Mouse (Mus musculus): ENCODE measurements around the gene Rad23b.

Gene Rad23b

GRCm38 (mm10) chr4:55354038-55354437 is 4.2 kb downstream of the Rad23b start:
- DNase-seq (ENCODE audit: extremely low read depth, low read depth) = no peak

- DNase-seq (ENCODE audit: extremely low read depth, low read depth) = no peak
Measured at GRCm38 (mm10) chr4:55355845-55356244, 6.0 kb downstream of the Rad23b start.

DNA sequence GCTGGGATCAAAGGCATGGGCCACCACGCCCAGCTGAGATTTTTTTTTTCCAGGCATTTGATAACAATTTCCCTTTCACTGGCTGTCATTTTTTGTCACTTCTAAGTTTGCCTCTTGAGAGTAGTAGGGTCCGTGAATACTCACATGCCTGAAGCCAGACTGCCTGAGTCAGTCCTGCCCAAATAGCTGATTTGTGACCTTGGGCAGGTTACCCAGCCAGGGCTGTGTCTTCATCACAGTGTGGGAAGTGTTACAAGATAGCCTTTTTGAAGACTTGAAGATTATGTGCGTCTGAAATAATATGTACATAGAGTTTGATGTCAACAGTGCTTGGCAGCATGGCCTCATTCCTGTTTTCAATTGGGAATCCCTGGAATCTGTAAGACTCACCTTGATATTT is 6.9 kb downstream of the Rad23b start:
- no peak for DNase-seq (ENCODE audit: extremely low read depth, low read depth)

DNA sequence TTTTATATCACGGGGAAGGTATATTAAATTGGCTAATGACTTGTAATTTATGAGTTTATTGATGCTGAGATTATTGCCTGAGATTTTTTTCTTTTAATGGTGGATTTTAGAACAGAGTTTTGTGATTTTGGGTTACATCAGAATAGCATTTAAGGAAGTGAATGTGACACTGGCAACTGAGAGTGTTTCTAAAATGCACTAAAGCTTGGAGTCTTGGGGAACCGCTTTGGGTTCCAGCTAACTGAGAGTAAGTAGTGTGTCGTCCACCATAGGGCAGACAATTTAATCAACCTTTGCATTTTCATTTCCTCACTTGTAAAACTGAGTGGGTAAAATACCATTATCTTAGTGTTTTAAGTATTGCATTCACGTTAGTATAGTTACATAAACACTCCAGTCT is 14.0 kb downstream of the Rad23b start:
- DNase-seq (ENCODE audit: extremely low read depth, low read depth) = no peak

DNA sequence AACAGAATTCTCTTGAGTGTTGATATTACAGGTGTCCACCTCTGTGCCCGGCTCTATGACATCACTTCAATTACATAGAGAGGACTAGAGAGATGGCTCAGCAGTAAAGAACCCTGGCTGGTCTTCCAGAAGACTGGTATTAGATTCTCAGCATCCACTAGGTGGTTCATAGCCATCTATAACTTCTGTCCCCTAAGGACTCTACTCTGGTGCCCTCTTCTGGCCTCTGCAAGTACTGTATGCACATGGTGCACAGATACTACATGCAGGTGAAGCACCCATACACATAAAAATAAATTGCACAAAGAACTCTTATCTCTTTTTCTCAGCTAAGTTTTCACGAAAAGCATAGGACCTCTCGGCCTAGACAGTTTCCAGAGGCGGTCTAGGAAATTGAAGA is 14.5 kb downstream of the Rad23b start:
- no peak for DNase-seq (ENCODE audit: extremely low read depth, low read depth)

DNA sequence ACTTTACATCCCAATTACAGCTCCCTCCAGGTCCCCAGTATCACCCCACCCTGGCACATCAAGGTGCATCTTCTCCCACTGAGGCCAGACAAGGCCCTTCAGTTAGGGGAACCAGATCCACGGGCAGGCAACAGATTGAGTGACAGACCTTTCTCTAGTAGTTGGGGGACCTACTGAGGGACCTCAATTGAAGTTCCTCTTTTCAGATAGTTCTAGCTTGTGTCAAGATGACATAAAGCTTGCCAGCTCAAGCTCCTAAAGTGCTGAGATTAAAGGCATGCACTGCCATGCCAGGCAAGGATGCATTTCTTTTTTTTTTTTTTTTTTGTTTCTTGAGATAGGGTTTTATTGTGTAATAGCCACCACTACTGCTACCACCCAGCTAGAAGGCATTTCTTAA is 16.2 kb downstream of the Rad23b start:
- DNase-seq (ENCODE audit: extremely low read depth, low read depth) = peak; percentile 58

GRCm38 (mm10) chr4:55370127-55370526 is 20.3 kb downstream of the Rad23b start:
- no peak for DNase-seq (ENCODE audit: extremely low read depth, low read depth)

DNA sequence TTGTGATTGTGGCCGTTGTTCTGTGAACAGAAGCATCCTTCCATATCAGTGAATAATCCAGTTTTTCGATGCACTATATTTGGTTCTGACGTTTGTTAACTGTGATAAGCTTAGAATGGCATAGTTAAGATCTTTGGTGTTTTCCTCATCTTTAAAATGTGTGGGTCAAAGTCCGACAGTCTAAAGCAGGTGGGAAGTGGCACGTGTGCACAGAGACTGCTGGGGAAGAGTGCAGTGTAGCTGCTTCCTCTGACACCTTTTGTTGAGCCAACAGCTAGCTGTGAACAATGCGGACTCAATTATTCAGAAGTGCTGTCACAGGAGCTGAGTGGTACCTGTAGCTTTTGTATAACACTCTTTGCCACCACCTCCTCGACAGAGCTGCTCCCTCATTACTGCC is 21.5 kb downstream of the Rad23b start:
- no peak for DNase-seq (ENCODE audit: extremely low read depth, low read depth)

DNA sequence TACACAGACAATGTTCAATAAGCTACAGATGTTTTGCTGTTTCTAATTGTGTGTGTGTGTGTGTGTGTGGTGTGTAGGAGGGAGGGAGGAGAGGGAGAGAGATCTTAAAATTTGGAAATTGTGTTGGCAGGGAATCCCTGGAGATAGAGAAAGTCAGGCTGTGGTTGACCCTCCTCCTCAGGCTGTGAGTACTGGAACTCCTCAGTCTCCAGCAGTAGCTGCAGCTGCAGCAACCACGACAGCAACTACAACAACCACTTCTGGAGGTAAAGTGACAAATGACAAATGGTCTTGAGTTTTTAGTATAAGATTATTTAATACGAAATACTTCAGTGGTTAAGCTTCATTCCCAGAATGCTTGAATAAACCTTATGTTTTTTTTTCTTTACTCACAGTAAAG is 32.5 kb downstream of the Rad23b start:
- DNase-seq (ENCODE audit: extremely low read depth, low read depth) = no peak

GRCm38 (mm10) chr4:55386768-55387167 is 36.9 kb downstream of the Rad23b start:
- no peak for DNase-seq (ENCODE audit: extremely low read depth, low read depth)

DNA sequence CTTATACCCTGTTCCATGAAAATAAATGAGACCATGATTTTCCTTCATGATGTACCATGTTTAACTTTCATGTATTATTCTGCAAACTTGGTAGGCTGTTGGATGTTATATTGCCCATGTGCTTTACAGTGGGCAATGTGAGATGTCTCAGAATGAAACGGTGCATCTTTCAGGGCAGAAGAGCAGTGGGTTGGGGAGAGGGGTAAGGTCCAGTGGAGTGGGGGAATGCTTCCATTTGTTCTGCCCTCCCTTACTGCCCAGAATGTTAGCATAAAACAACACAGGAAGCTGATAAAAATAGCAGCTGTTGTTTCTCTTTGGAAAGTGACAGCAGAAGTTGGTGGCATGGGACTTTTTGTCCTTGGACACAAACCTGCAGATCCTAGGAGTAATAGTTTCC is 41.6 kb downstream of the Rad23b start:
- no peak for DNase-seq (ENCODE audit: extremely low read depth, low read depth)

GRCm38 (mm10) chr4:55392445-55392844 is 42.6 kb downstream of the Rad23b start:
- no peak for DNase-seq (ENCODE audit: extremely low read depth, low read depth)

DNA sequence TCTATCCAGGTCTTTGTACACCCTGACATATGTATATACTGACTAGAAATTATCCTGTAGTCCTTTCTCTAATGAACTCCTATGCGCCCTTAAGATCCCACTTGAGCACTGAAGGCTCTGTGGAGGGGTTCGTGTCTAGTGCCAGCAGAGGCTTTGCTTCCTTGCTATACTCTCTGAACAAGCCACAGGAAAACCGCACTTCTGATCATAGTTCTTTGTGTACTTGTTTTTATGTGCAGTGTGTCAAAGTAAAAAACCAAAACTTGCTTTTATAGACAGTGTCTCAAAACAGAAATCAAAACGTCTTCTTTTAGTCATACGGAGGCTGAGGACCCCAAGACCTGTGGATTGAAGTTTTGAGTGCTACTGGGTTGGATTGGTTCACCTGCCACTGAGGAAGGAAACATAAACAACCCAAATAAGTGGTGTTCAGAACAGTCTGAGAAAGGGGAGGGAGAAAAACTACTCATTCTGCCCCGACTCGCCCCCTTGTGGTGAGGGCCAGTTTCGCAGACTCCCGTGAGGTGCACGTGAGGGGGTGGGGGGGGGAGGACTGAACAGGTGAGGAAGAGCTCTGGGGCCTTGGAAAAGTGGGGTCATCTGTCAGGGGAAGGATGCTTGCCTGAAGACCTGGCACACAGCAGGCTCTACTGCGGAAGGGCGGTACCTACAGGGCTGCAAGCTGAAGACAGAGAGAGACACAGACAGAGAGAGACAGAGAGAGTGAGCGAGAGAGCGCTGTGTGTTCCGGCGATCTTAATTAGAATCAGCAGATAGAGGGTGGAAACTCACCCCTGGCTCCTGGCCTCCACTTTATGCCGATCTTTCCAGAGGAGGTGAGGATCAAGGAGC is 48.3 kb downstream of the Rad23b start:
- no peak for DNase-seq (ENCODE audit: extremely low read depth, low read depth)

- no peak for DNase-seq (ENCODE audit: extremely low read depth, low read depth)
Measured at GRCm38 (mm10) chr4:55398901-55399300, 49.1 kb downstream of the Rad23b start.

DNA sequence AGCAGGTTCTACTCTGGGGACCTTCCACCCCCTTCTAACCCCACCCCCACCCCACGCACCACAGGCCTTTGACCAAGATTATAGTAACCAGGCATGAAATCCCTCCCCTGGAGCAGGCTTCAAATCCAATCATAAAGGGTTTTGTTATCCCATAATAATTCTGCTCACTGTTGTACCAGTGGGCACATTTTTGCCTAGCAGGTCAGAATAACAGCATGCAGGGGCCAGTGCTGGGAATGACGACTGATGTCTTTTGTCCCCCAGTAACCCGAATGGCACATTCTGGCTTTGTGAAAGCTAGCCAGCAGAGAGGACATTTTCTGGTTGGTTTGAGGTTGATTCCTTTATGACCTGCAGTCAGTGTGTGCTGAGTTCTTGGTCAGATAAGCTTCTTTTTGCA is 55.5 kb downstream of the Rad23b start:
- no peak for DNase-seq (ENCODE audit: extremely low read depth, low read depth)

DNA sequence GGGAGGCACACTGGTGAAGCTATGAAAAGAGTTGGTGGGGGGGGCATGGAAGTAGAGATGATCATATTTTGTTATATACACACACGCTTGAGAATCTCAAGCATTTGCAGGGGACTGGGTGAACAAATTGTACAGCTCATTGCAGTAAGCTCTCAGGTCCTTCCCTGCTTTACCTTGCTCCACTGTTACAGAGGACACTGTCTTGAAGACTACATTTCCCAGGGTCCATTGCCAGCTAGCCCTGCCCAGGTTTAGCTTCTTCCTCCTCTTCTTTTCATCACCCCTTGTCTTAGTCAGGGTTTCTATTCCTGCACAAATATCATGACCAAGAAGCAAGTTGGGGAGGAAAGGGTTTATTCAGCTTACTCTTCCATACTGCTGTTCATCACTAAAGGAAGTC is 56.7 kb downstream of the Rad23b start:
- no peak for DNase-seq (ENCODE audit: extremely low read depth, low read depth)

GRCm38 (mm10) chr4:55408081-55408480 is 58.2 kb downstream of the Rad23b start:
- no peak for DNase-seq (ENCODE audit: extremely low read depth, low read depth)

- no peak for DNase-seq (ENCODE audit: extremely low read depth, low read depth)
Measured at GRCm38 (mm10) chr4:55409025-55409424, 59.2 kb downstream of the Rad23b start.

- peak; percentile 62 for DNase-seq (ENCODE audit: extremely low read depth, low read depth)
Measured at GRCm38 (mm10) chr4:55409578-55410224, 59.9 kb downstream of the Rad23b start.

GRCm38 (mm10) chr4:55415864-55416263 is 66.0 kb downstream of the Rad23b start:
- DNase-seq (ENCODE audit: extremely low read depth, low read depth) = no peak

DNA sequence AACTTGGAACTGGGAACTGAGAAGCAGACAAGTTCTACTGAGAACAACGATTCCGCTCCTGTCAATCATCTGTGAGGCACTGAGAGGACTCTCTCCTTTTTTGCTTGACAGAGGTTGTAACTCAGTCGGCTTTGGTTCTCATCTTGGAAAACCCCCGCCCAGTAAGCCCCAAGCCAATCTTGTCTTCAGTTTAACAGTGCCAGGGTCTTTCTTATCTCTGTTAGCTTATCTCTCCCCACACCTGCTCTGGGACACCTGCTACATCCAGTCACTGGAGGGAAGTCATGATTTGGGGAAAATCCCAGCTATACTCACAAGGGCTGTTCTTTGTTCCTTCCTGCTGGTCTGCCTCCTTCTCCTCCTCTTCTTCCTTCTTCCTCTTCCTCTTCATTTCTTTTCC is 76.4 kb downstream of the Rad23b start:
- DNase-seq (ENCODE audit: extremely low read depth, low read depth) = no peak
